Mouse (Mus musculus): ENCODE data around the gene Sf3a1.
A peak's percentile ranks its signal among the peaks of the same experiment; 100 is the strongest.

DNA sequence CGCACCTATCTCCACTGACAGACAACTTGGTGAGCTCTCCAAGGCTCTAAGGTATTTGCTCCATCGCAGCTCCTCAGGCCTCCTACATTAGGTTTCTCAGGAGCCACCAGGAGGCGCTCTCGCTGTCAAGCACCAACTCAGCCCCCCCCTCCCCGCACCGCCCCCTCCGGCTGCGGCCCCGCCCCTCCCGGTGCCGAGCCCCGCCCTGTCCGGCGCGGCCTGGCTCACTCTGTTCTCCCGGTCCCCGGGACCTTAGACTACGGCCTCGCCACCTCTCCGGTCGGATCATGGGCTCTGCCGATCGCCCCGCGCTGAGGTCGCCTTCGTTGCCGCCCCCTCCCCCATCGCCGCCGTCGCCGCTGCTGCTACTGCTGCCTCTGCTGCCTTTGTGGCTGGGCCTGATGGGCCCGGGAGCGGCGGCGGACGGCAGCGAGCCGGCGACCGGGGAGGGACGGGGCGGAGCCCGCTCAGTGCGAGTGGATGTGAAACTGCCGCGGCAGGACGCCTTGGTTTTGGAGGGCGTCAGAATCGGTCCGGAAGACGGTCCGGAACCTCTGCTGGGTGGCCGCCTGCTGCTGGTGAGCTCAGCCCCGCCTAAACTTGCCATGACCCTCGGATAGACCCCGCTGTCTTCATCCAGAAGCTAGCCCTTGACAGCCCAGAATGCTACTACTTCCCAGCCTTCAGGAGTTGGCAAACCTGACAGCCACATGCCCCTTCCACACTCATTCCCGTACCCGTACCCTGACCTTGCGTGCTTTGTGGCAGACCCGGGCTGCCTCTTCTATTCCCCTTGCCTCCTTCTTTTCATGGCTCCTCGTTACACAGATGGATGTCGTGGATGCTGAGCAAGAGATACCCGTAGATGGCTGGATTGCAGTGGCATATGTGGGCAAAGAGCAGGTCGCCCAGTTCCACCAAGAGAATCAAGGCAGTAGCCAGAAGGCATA is 24.9 kb upstream of the Sf3a1 start, which contains the start of gene Rnf215:
- TF ChIP-seq CTCF (IDR thresholded peaks at IDR 0.05; ENCODE audit: low read depth, low read length) (peak; percentile 68), POLR2A (IDR thresholded peaks at IDR 0.05; ENCODE audit: borderline replicate concordance, low read depth, low read length) (0 out of 2 replicates have a peak, but pooled peaks have one; percentile 53)
